Mouse (Mus musculus) central nervous system, embryonic 14 days (tissue): Measurements from ENCODE around the gene Inpp1. TPM values are rescaled to one million over a fixed set of nuclear protein-coding genes. Genes with fewer than 3 reads are reported as not detected.

Experiments
- polyA plus RNA-seq: library from polyadenylated mRNA; depleted of rRNA; stranded (reverse); fragments of >200 nt; gene quantifications from 2 replicates; pipeline ENCODE4 v1.2.3, GENCODE M21; 2012; rRNA removed

Inpp1 gene
- polyA plus RNA-seq = 18.6 and 21.4 TPM in 2 replicates

DNA sequence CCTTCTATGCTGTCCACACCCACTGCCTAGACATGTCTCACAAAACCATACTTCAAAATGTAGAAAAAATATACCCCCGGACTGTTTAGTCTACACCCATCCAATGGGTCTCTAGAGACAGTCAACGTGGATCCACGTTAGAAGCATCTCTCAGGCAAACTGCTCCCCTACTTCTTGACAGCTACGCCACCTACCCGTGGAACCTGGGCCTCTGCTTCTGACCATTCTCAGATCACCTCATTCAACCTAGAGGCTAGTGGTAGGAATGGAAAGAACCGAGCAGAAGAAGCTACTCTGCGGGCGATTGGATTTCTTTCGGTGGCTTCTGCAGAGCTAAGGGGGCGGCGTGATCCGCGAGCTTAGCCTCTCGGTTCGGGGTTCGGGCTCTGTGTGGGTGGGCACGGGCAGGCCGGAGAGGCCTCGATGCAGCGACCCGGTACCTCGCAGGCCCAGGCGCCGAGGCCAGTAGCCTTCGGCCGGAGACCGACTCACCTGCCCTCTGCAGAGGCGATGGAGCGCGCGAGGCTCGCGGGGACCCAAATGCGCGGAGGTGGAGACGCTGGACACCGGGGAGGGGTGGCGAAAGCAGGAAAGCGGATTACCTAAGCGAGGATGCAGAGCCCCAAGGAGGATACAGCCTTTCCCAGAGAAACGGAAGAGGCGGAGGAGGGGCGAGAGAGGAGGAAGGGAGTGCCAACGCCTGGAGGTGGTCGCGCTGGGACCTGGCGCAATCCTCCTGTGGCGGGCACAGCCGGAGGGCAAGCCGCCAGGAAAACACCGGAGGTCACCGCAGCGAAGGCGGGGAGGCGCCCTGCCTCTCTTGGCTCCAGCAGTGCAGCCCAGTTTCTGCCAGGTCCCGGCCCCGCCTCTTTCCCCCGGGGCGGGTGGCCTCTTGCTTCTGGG, at the start of gene Inpp1:
Gene Inpp1 (minus strand): TSS at position 779 of the 903 bp plus-strand sequence.

DNA sequence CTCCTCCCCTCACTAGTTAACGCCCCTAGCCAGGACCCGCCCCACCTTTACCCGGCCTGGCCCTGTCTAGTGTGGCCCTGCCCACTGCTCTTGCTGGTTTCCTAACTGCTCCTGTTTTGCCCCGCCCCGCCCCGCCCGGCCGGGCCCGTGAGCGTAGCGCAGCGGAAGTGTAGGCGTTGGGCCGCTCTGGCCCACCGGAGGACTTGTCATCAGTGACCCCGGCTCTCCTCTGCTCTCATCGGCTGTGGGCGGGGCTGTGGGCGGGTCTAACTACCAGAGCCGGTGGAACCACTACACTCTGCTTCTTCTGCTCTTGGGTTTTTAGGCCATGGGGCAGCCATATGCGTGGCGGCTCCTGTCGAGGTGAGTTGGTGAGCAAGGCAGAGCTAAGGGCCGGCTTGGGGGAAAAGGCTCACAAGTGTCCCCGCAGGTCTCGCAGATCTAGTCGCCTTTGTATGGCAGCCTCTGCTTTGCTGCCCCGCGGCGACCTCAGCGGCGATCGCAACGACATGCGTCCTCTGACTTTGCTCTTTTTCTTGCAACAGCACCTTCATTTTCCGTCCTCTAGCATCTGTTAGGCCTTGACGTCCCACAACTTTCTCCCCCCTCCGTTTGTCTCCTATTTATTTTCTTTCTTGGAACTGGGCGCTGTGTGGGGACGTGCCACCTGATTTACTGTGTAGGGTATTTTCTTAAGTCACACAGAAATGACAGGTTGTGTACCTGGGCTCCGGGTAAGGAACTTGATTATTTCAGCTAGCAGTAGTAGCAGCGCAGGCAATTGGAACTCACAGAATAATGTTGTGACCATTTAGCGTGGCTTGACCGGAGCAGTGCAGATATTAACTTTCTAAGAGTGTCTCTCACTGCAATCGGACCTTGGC, 27.5 kb upstream of the Inpp1 start, which contains the start of gene Hibch:
Gene Hibch (plus strand): TSS at position 148 of the 884 bp plus-strand sequence.

Other genes starting within 250 kb of the Inpp1 start
- gene Nemp2, start 187.0 kb downstream of the Inpp1 start, polyA plus RNA-seq = 21.8 and 22.4 TPM in 2 replicates
- 14.6 and 15.7 TPM in 2 replicates for gene Mfsd6, start 90.2 kb downstream of the Inpp1 start, polyA plus RNA-seq
- 22.0 and 24.5 TPM in 2 replicates for gene Hibch, start 27.2 kb upstream of the Inpp1 start, polyA plus RNA-seq
- 1.2 and 1.3 TPM in 2 replicates for gene 1700019D03Rik, start 202.5 kb upstream of the Inpp1 start, polyA plus RNA-seq
- 0.17 and 1.1 TPM in 2 replicates for gene Mstn, start 244.0 kb upstream of the Inpp1 start, polyA plus RNA-seq